Mouse (Mus musculus): ENCODE data around the gene Macf1.

The Macf1 gene

GRCm38 (mm10) chr4:123427900-123428684 is 256.1 kb downstream of the Macf1 start:
- DNase-seq: no peak

GRCm38 (mm10) chr4:123427271-123427899 is 256.8 kb downstream of the Macf1 start:
- DNase-seq: no peak

GRCm38 (mm10) chr4:123426429-123427080 is 257.6 kb downstream of the Macf1 start:
- no peak for DNase-seq

GRCm38 (mm10) chr4:123425672-123426272 is 258.4 kb downstream of the Macf1 start:
- no peak for DNase-seq

- DNase-seq: no peak
These were observed 260.1 kb downstream of the Macf1 start for GRCm38 (mm10) chr4:123424050-123424449.

DNA sequence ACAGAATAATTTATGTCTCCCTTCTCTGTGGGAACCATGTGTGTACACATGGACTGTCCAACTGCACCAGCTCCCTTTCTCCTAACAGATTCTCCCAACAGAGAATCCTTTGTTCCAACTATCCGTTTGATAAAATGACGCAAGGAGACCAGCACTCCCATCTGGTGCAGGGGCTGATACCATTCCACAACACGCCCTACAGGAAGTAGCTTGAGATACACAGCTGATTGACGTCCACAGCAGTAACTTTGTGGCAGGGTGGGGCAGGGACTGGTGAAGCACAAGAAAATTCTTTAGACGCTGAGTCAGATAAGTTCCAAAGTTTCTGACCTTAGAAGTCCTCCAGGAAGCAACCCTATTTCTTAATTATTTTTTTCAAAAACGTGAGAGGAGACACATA is 261.3 kb downstream of the Macf1 start:
- no peak for DNase-seq

DNA sequence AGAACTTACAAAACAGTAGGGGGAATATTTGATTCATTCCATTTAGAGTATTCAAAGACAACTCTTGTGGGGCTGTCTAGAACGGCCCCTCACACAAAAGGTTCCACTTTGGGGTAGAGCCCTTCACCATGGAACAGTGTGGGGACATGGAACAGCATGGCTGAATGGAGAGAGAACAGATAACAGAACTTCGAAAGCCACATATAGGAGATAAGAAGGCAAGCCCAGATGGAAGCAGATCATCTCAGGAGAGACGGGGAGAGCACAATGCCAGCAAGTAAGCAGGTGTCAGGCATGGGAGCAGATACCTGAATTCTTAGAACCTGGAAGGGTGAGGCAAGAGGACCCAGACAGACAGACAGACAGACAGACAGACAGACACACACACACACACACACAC is 266.1 kb downstream of the Macf1 start:
- DNase-seq: no peak

- DNase-seq: no peak
These were observed 266.7 kb downstream of the Macf1 start for GRCm38 (mm10) chr4:123417478-123417877.

DNA sequence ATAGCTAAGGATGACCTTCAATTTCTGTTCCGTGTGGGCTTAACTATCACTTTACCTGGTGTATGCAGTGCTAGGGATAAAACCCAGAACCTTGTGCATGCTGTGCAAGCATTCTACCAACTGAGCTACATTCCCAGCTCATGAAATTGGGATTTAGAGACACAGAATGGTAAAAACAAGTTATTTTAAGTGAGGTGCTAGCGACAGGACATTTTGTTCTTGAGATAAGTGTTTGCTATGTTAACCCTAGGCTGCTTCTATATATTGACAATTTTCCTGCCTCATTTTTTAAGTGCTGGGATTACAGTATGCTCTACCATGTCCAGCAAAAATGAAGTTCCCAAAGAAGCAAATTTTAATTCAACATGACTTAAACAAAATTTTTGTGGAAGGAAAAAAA is 267.3 kb downstream of the Macf1 start:
- DNase-seq: no peak

GRCm38 (mm10) chr4:123415566-123415965 is 268.6 kb downstream of the Macf1 start:
- DNase-seq: no peak

- DNase-seq: no peak
These were observed 270.3 kb downstream of the Macf1 start for GRCm38 (mm10) chr4:123413876-123414275.

- no peak for DNase-seq
These were observed 271.2 kb downstream of the Macf1 start for GRCm38 (mm10) chr4:123412981-123413380.

- no peak for DNase-seq
These were observed 271.7 kb downstream of the Macf1 start for GRCm38 (mm10) chr4:123412528-123412878.

DNA sequence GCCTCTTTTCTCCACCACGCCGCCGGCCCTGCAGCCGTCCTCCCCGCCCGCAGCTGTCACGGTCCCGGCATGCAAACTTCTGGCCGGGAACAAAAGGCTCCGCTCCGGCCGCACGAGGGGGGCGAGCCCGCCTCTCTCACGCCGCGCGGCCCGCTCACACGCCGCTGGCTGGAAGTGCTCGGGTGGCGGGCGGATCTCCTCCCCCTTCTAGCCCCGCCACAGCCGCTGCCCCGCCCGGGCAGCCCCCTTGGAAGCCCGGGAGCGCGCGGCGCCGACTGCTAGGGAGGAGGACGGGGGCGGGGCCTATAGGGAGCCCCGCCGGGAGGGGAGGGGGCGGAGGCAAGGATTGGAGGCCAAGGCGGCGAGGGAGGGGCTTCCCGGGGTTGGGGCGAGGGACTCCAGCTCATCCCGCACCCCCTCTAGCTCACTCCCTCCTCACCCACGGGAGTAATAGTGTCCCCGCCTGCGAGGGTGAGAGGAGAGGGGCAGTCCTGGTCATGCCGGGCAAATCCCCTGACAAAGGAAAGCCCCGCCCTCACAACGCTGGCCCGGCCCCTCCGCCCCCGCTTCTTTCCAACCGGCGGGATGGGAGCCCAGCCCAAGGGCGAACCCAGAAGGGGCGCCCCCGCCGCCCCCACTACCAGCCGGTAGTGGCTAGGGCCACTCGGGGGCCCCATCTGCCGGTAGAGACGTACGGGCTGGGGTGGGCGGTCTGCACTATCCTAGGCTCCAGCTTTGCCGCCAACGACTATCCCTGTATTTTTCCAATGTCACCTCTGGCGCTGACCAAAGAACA is 272.2 kb downstream of the Macf1 start:
- peak; percentile 38 to 59 for DNase-seq

DNA sequence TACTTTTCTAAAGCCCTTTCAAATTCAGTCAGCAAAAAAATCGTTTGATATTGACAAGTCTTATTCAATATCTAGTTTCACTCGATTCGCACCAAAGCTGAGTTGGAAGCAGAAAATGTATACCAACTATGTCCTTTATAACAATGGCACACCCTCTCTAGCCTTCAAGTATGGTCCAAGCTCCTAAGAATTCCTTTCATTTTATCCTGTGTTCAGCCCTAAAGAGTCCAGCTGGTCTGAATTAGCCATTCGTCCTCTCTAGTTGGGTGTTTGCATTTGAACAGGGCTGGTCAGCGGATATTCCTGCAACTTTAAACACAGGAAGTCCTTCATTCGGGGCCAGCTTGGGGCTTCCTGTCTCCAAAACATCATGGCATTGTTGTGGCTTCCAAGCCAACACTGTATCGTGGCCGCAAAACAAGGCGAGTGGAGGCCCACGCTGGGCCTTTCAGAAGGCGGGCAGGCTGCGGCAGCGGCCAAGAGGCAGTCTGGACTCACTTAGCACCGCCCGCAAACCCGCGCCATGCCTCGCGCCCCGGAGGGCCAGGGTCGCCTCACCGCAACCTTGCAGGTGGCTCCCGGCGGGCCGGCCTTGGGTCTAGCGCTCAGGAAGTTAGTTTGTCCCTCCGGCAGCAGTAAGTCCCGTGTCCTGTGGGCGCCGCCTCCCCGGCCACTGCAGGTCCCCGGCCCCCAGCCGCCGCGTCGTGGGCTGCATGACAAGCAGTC is 273.0 kb downstream of the Macf1 start:
- peak; percentile 31 to 39 for DNase-seq

DNA sequence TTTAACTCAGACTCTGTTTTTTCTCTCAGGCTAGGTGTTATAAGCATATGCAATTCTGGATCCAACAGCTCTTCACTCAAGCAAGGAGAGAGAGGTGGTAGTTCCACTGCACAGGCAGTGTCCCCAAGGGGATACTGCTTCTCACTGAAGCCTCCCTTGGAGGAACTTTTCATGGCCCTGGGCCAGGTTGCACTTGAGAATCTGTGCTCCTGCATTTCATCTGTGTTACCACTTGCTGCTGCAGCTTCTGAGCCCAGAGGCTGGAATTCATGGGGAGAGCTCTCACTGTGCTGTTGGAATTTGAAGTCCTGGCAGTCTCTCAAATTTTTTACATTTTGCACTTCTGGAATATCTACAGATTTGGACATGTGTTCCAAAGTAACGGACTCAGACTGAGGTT is 274.4 kb downstream of the Macf1 start:
- DNase-seq: no peak

- DNase-seq: no peak
These were observed 275.0 kb downstream of the Macf1 start for GRCm38 (mm10) chr4:123409034-123409692.

DNA sequence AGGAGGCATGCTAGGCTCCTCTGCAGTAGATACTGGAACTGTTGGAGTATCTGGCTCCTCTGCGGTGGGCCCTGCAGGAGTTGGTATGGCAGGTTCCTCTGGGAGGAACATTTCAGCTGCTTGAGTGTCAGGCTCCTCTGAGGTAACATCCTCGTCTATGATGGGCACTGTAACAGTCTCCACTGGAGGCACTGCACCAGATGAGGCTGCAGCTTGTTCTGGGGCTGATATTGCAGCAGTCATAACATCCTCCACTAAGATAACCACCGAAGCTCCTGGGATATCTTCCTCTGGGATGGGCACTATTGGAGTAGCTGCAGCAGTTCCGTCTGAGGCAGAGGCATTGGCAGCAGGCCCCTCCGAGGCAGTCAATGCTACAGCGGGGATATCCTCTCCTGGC is 276.4 kb downstream of the Macf1 start:
- no peak for DNase-seq

DNA sequence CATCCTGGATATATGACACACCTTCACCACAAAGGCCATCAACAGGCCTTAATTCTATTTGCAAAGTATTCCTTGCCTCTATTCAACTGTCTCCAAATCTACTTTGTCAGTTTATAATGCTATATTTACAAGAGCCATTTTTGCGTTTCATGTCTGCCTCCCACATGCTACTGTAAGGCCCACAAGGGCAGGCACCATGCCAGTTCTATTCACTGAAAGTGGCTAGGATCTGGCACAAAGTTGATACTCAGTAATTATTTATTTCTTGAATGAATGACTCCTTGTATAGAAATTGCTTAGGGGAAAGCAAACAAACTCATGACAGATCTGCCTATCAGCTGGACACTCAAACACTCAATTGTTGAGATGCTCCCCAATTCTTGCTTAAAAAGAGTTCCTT is 280.1 kb downstream of the Macf1 start:
- peak in 1 of 2 experiments; percentile 30 for DNase-seq

DNA sequence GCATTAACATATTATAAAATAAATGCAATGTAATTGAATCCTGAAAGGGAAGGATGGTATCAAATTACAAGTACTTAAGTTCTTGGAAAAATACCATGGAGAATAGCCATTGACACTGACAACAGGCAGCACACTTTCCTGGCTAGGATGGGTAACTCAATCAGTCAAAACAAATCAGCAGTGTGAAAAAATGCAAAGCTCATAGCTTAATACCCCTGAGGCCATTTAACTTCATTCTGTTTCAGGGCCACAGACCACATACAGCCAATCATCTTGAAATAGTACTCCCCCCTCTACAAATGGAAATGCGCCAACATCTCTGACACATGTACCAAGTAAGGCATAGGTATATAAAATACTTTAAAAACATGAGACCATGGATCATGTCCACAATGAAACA is 281.9 kb downstream of the Macf1 start:
- no peak for DNase-seq

DNA sequence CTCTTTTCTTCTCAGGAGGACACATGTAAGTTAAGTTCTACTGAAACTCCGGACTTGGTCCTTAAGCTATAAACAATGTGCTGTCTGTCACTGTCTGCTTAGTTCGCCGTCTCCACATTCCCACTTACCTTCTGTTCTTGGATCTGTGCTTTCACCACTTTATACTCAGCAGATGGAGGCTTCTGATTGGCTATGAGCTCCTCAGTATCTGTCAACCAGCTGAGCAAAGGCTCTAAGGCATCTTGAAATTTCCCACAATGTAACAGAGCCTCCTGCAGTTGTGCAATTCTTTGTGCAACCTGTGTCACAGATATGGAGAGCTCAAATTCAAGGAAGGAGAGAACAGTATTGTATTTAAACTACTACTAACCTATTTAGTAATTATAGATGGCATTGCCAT is 282.9 kb downstream of the Macf1 start:
- no peak for DNase-seq
